In genomic region chr2:151676234-151676633, GRCm38 (mm10) we compare ENCODE assay signal across 11 mouse cellular contexts. TPM values are rescaled to one million over a fixed set of nuclear protein-coding genes. Genes with fewer than 3 reads are reported as not detected.
DNase-seq lines count a peak whose midpoint lies in the region; ATAC-seq and TF ChIP-seq lines count a peak whose summit lies in the region.
"Had no signal": no experiment of that assay in that cellular context is flagged by ENCODE, and none has a peak within 500 bp of the region (broad histone marks: within the 10 kb centered on the region; RNA-seq: fewer than 3 reads in every experiment).

No protein-coding gene starts in this region.

- no peaks in the 10 kb centered on the region for H3K27me3 ChIP-seq in kidney, postnatal 0 days (ENCODE audit: insufficient read depth, low read length)
- H3K27me3 ChIP-seq in kidney, embryonic 15.5 days, result peaks cover 10% of the 10 kb centered on the region; the same call in 1 of the 2 replicates
- peaks cover 42% of the 10 kb centered on the region for H3K27me3 ChIP-seq in Patski

- no peak overlapping the region for H3K4me2 ChIP-seq in kidney, postnatal 0 days (ENCODE audit: low read length)
- H3K4me2 ChIP-seq in kidney, embryonic 15.5 days, result no peak overlapping the region

- POLR2A ChIA-PET in Patski (lab: Charles Lee), result no interaction called here

- H3K27ac ChIP-seq in kidney, postnatal 0 days, result no peak overlapping the region
- no peak overlapping the region for H3K27ac ChIP-seq in kidney, embryonic 15.5 days

- no peak; the same call in 1 of the 2 replicates for ATAC-seq in kidney, postnatal 0 days (replicated peaks; ENCODE audit: low FRiP score, low read depth)
- ATAC-seq in kidney, embryonic 15.5 days (replicated peaks; ENCODE audit: low FRiP score), result no peak
- no peak for ATAC-seq in Patski
- no peak for ATAC-seq in monocyte, adult 5-6 weeks (replicated peaks; ENCODE audit: insufficient number of reproducible peaks, low FRiP score, low TSS enrichment, poor library complexity, severe bottlenecking)

- H3K4me1 ChIP-seq in kidney, postnatal 0 days (replicated peaks; ENCODE audit: insufficient read depth, low read length), result no peaks in the 10 kb centered on the region
- no peaks in the 10 kb centered on the region for H3K4me1 ChIP-seq in kidney, embryonic 15.5 days

- in situ Hi-C loops in Patski (cut with MboI; ENCODE audit: low pct_unique_long_range_greater_than_20kb), result no loop called here

- peak; percentile 12 for DNase-seq in cerebellum, adult 11 months
- DNase-seq in cerebellum, adult 11-12 months, result no peak
- no peak for DNase-seq in kidney, postnatal 0 days (ENCODE audit: low spot score)
- no peak for DNase-seq in Patski (ENCODE audit: low read depth, low spot score)
- peak; percentile 9 for DNase-seq in lung, postnatal 25 days (ENCODE audit: low spot score)
- no peak for DNase-seq in Muller cell, postnatal 12 days (ENCODE audit: inconsistent ontology term)

- no peak overlapping the region for H3K9ac ChIP-seq in kidney, postnatal 0 days (ENCODE audit: low read depth, low read length)
- no peak overlapping the region for H3K9ac ChIP-seq in kidney, embryonic 15.5 days

- CTCF ChIA-PET in Patski (lab: Charles Lee), result no interaction called here

- H3K4me3 ChIP-seq in kidney, postnatal 0 days (replicated peaks; ENCODE audit: low read depth, low read length), result no peak overlapping the region
- H3K4me3 ChIP-seq in kidney, embryonic 15.5 days (replicated peaks), result no peak overlapping the region

- TF ChIP-seq CTCF in kidney, postnatal 0 days (IDR thresholded peaks at IDR 0.05; ENCODE audit: low read depth), result peak; percentile 32; the same call in 1 of the 2 replicates
- peak; percentile 13 for TF ChIP-seq CTCF in Patski (IDR thresholded peaks at IDR 0.05)

- no peaks in the 10 kb centered on the region for H3K36me3 ChIP-seq in kidney, postnatal 0 days (ENCODE audit: insufficient read depth, low read length)
- no peaks in the 10 kb centered on the region for H3K36me3 ChIP-seq in kidney, embryonic 15.5 days

- WGBS in kidney, postnatal 0 days, result 69% methylated on average over 2 of the region's 2 CpGs
- 53% methylated on average over 2 of the region's 2 CpGs for WGBS in kidney, embryonic 15.5 days

- no peaks in the 10 kb centered on the region for H3K9me3 ChIP-seq in kidney, postnatal 0 days (replicated peaks; ENCODE audit: low read length)
- H3K9me3 ChIP-seq in kidney, embryonic 15.5 days (replicated peaks), result no peaks in the 10 kb centered on the region

RNA-seq across cellular contexts. Expression of gene Rad21l, which starts 7.9 kb away (rescaled TPM):
- polyA plus RNA-seq in kidney, postnatal 0 days (2015; fragmentation: Nextera tagmentation; extraction: Ambion mirVana), result not detected in 2 replicates
- polyA plus RNA-seq in kidney, embryonic 15.5 days (2015; fragmentation: Nextera tagmentation; extraction: Ambion mirVana), result not detected in 2 replicates
- polyA plus RNA-seq in Patski (2021), result not detected
- not detected in 3 replicates for total RNA-seq in monocyte, adult 5-6 weeks (2017)
- total RNA-seq: adrenal gland, adult 18-20 months; liver, adult 2 months had no signal
- polyA plus RNA-seq: heart, postnatal 0 days; liver, adult 2 months had no signal

RNA-seq across cellular contexts. Expression of gene Tmem74b, which starts 25.6 kb away (rescaled TPM):
- polyA plus RNA-seq in kidney, postnatal 0 days (2015; fragmentation: Nextera tagmentation; extraction: Ambion mirVana), result 0.38 and 0.40 TPM in 2 replicates
- polyA plus RNA-seq in kidney, embryonic 15.5 days (2015; fragmentation: Nextera tagmentation; extraction: Ambion mirVana), result 0.95 and 1.5 TPM in 2 replicates
- 0.18 TPM for polyA plus RNA-seq in Patski (2021)
- total RNA-seq in monocyte, adult 5-6 weeks (2017), result not detected in 3 replicates
- total RNA-seq: liver, adult 2 months had no signal
- polyA plus RNA-seq: liver, adult 2 months had no signal

RNA-seq across cellular contexts. Expression of gene Snph, which starts 43.8 kb away (rescaled TPM):
- polyA plus RNA-seq in kidney, postnatal 0 days (2015; fragmentation: Nextera tagmentation; extraction: Ambion mirVana), result 0.11 and 0.22 TPM in 2 replicates
- 0.59 and 0.95 TPM in 2 replicates for polyA plus RNA-seq in kidney, embryonic 15.5 days (2015; fragmentation: Nextera tagmentation; extraction: Ambion mirVana)
- polyA plus RNA-seq in Patski (2021), result 0.12 TPM
- not detected in 3 replicates for total RNA-seq in monocyte, adult 5-6 weeks (2017)
- polyA plus RNA-seq: liver, adult 2 months had no signal

Comparison
In these comparisons a context has a peak if more than half of its experiments do, and no peak if none do; other contexts are left out.
1. DNase-seq: peak in cerebellum, adult 11 months (single experiment) and lung, postnatal 25 days (single experiment); none in cerebellum, adult 11-12 months (single experiment), kidney, postnatal 0 days (single experiment), Patski (single experiment) and Muller cell, postnatal 12 days (single experiment).